Mouse (Mus musculus) left cerebral cortex, postnatal 10 days (tissue): Measurements from ENCODE around the gene Atp5j. TPM values are rescaled to one million over a fixed set of nuclear protein-coding genes. Genes with fewer than 3 reads are reported as not detected.

Experiments used
- total RNA-seq, 2 experiments: library from RNA; stranded (reverse); gene quantifications; 2 replicates each; pipeline ENCODE4 v1.2.3; 2021

The Atp5j gene
- total RNA-seq, 2 experiments from 2014 or later, result 329 to 330 TPM

Other genes with a start within 250 kb of the Atp5j start
- gene Mrpl39, start 99.9 kb downstream of the Atp5j start, total RNA-seq, result 10 to 100 TPM; 20.0 to 21.2 TPM
- 10 to 100 TPM; 20.4 to 23.1 TPM for gene Jam2, start 61.5 kb downstream of the Atp5j start, total RNA-seq
- 10 to 100 TPM; 21.8 to 22.0 TPM for gene Gabpa, start 700 bp downstream of the Atp5j start, total RNA-seq